Mouse (Mus musculus) E14TG2a.4 (cell line): ENCODE data around the gene Ppp1r15a.

Experiments
- CTCF ChIP-seq: conservative IDR thresholded peaks from 2 replicates; pipeline ENCODE4 v1.5.1; 2014; ENCODE audit warnings: low read length
- POU5F1 ChIP-seq: IDR thresholded peaks from 2 replicates; pipeline ENCODE4 v1.6.1; 2014; ENCODE audit warnings: low read length, borderline replicate concordance

- TF ChIP-seq CTCF (no peak), POU5F1 (no peak)
Observed at GRCm38 (mm10) chr7:45514411-45514810, 11.7 kb downstream of the Ppp1r15a start.
